Mouse (Mus musculus) megakaryocyte, embryonic 14.5 days (primary cell): Measurements from ENCODE around the gene Ttll9. TPM values are rescaled to one million over a fixed set of nuclear protein-coding genes. Genes with fewer than 3 reads are reported as not detected.

Source experiments
- H3K27me3 ChIP-seq: replicated peaks from 2 replicates; pipeline ENCODE3; 2012; ENCODE audit warnings: inconsistent platforms
- H3K36me3 ChIP-seq: replicated peaks from 2 replicates; pipeline ENCODE3; 2012; ENCODE audit warnings: low read length, inconsistent platforms, mixed read lengths
- H3K4me1 ChIP-seq: 2 replicates; pipeline ENCODE4 v1.6.1; 2012; ENCODE audit warnings: inconsistent platforms
- H3K4me3 ChIP-seq: replicated peaks from 2 replicates; pipeline ENCODE3; 2012; ENCODE audit warnings: moderate library complexity, mild to moderate bottlenecking, inconsistent platforms
- H3K9me3 ChIP-seq: 2 replicates; pipeline ENCODE4 v1.6.1; 2012; ENCODE audit warnings: inconsistent platforms
- FLI1 ChIP-seq: IDR thresholded peaks from 2 replicates; pipeline ENCODE4 v1.6.1; 2012; ENCODE audit warnings: low read length, inconsistent platforms, mixed read lengths
- GATA1 ChIP-seq: IDR thresholded peaks from 3 replicates; pipeline ENCODE4 v1.6.1; 2012; ENCODE audit warnings: mixed read lengths, low read length, inconsistent platforms, borderline replicate concordance
- polyA plus RNA-seq: library from polyadenylated mRNA; stranded (reverse); fragments of >175 nt; gene quantifications from 2 replicates; pipeline ENCODE4 v1.2.3, GENCODE M21; 2012; ENCODE audit warnings: low replicate concordance; ENCODE audit not compliant: insufficient read depth

Gene Ttll9
- polyA plus RNA-seq, 1 experiment: 0.22 TPM

GRCm38 (mm10) chr2:153003681-153004338, 41.5 kb downstream of the Ttll9 start:
- Histone ChIP-seq H3K4me1 (peaks cover 14% of the 10 kb centered on the region), H3K27me3 (peaks cover 51% of the 10 kb centered on the region), H3K36me3 (peaks cover 31% of the 10 kb centered on the region), H3K4me3 (no peak overlapping the region), H3K9me3 (no peaks in the 10 kb centered on the region)
- no peak for TF ChIP-seq FLI1
- no peak for TF ChIP-seq GATA1

- Histone ChIP-seq H3K4me3 (no peak overlapping the region), H3K36me3 (peaks cover 52% of the 10 kb centered on the region), H3K9me3 (no peaks in the 10 kb centered on the region), H3K4me1 (peaks cover 14% of the 10 kb centered on the region), H3K27me3 (peaks cover 37% of the 10 kb centered on the region)
- no peak for TF ChIP-seq GATA1
- TF ChIP-seq FLI1: no peak
Observed at GRCm38 (mm10) chr2:153005981-153006380, 43.7 kb downstream of the Ttll9 start.

- H3K9me3 ChIP-seq: no peaks in the 10 kb centered on the region
- peaks cover 13% of the 10 kb centered on the region for H3K27me3 ChIP-seq
- no peak overlapping the region for H3K4me3 ChIP-seq
- peaks cover 18% of the 10 kb centered on the region for H3K4me1 ChIP-seq
- peaks cover 85% of the 10 kb centered on the region for H3K36me3 ChIP-seq
- TF ChIP-seq GATA1 (no peak), FLI1 (no peak)
Observed at GRCm38 (mm10) chr2:153009192-153009973, 47.1 kb downstream of the Ttll9 start.

GRCm38 (mm10) chr2:153013724-153014515, 51.6 kb downstream of the Ttll9 start:
- peaks cover 26% of the 10 kb centered on the region for H3K4me1 ChIP-seq
- H3K27me3 ChIP-seq: peaks cover 19% of the 10 kb centered on the region
- H3K36me3 ChIP-seq: peaks cover 53% of the 10 kb centered on the region
- peak overlapping the region; percentile 93 for H3K4me3 ChIP-seq
- TF ChIP-seq GATA1: no peak
- TF ChIP-seq FLI1: no peak
- no peaks in the 10 kb centered on the region for H3K9me3 ChIP-seq

GRCm38 (mm10) chr2:153014758-153015593, 52.7 kb downstream of the Ttll9 start, which contains the start of gene Pdrg1:
Pdrg1 (minus strand) TSS chr2:153015427.
- no peaks in the 10 kb centered on the region for H3K9me3 ChIP-seq
- H3K36me3 ChIP-seq: peaks cover 43% of the 10 kb centered on the region
- TF ChIP-seq GATA1: no peak
- TF ChIP-seq FLI1: no peak
- peaks cover 30% of the 10 kb centered on the region for H3K27me3 ChIP-seq
- H3K4me1 ChIP-seq: peaks cover 26% of the 10 kb centered on the region
- peak within 1 kb of the TSS; percentile 93 for H3K4me3 ChIP-seq

GRCm38 (mm10) chr2:153015804-153016203, 53.5 kb downstream of the Ttll9 start:
- Histone ChIP-seq H3K36me3 (peaks cover 34% of the 10 kb centered on the region), H3K4me1 (peaks cover 26% of the 10 kb centered on the region)

GRCm38 (mm10) chr2:153016786-153017185, 54.5 kb downstream of the Ttll9 start:
- Histone ChIP-seq H3K4me3 (no peak overlapping the region), H3K9me3 (no peaks in the 10 kb centered on the region), H3K4me1 (peaks cover 32% of the 10 kb centered on the region), H3K27me3 (peaks cover 36% of the 10 kb centered on the region), H3K36me3 (peaks cover 25% of the 10 kb centered on the region)
- TF ChIP-seq GATA1 (no peak), FLI1 (no peak)

More at GRCm38 (mm10) chr2:153015804-153016203, 53.5 kb downstream of the Ttll9 start:
- no peak for TF ChIP-seq GATA1
- no peak for TF ChIP-seq FLI1
- no peak overlapping the region for H3K4me3 ChIP-seq
- H3K9me3 ChIP-seq: no peaks in the 10 kb centered on the region
- H3K27me3 ChIP-seq: peaks cover 36% of the 10 kb centered on the region

- peaks cover 24% of the 10 kb centered on the region for H3K4me1 ChIP-seq
- H3K4me3 ChIP-seq: no peak overlapping the region
- H3K9me3 ChIP-seq: peaks cover 4% of the 10 kb centered on the region; the same call in 1 of the 2 replicates
- no peaks in the 10 kb centered on the region for H3K36me3 ChIP-seq
- TF ChIP-seq FLI1: no peak
- TF ChIP-seq GATA1: no peak
- peaks cover 48% of the 10 kb centered on the region for H3K27me3 ChIP-seq
Observed at GRCm38 (mm10) chr2:153019355-153019754, 57.1 kb downstream of the Ttll9 start.

- peaks cover 61% of the 10 kb centered on the region for H3K27me3 ChIP-seq
- H3K4me3 ChIP-seq: no peak overlapping the region
- H3K9me3 ChIP-seq: peaks cover 6% of the 10 kb centered on the region; the same call in 1 of the 2 replicates
- H3K36me3 ChIP-seq: no peaks in the 10 kb centered on the region
- TF ChIP-seq GATA1: no peak
- TF ChIP-seq FLI1: no peak
- peaks cover 13% of the 10 kb centered on the region for H3K4me1 ChIP-seq
Observed at GRCm38 (mm10) chr2:153021163-153021562, 58.9 kb downstream of the Ttll9 start.
